11 mouse cellular contexts compared by ENCODE assay signal in genomic region chr13:103862041-103862440, GRCm38 (mm10).
"Had no signal": no experiment of that assay in that cellular context is flagged by ENCODE, and none has a peak within 500 bp of the region (broad histone marks: within the 10 kb centered on the region; RNA-seq: fewer than 3 reads in every experiment).

No protein-coding gene starts in this region.

- H3K4me2 ChIP-seq: intestine, embryonic 15.5 days; liver, embryonic 12.5 days; lung, embryonic 15.5 days; midbrain, embryonic 12.5 days; stomach, embryonic 15.5 days had no signal

- H3K27me3 ChIP-seq: intestine, embryonic 15.5 days; liver, embryonic 12.5 days; lung, embryonic 15.5 days; midbrain, embryonic 12.5 days; stomach, embryonic 15.5 days had no signal

- ATAC-seq: intestine, embryonic 15.5 days; liver, embryonic 12.5 days; midbrain, embryonic 16.5 days had no signal

- H3K27ac ChIP-seq: intestine, embryonic 15.5 days; left cerebral cortex, adult 2 months; limb, embryonic 10.5 days; liver, embryonic 12.5 days; lung, embryonic 15.5 days; midbrain, embryonic 12.5 days; stomach, embryonic 15.5 days had no signal

- H3K4me1 ChIP-seq: intestine, embryonic 15.5 days; limb, embryonic 10.5 days; liver, embryonic 12.5 days; lung, embryonic 15.5 days; midbrain, embryonic 12.5 days; stomach, embryonic 15.5 days had no signal

- DNase-seq: right cerebral cortex, postnatal 14 days; thymus, adult 2 months; thymus, postnatal 25 days had no signal

- H3K9ac ChIP-seq: intestine, embryonic 15.5 days; liver, embryonic 12.5 days; lung, embryonic 15.5 days; midbrain, embryonic 12.5 days; stomach, embryonic 15.5 days had no signal

- H3K9me3 ChIP-seq: intestine, embryonic 15.5 days; limb, embryonic 10.5 days; liver, embryonic 12.5 days; lung, embryonic 15.5 days; midbrain, embryonic 12.5 days; stomach, embryonic 15.5 days had no signal

- H3K4me3 ChIP-seq: intestine, embryonic 15.5 days; left cerebral cortex, adult 2 months; limb, embryonic 10.5 days; liver, embryonic 12.5 days; lung, embryonic 15.5 days; midbrain, embryonic 12.5 days; stomach, embryonic 15.5 days had no signal
